Mouse (Mus musculus) ES-E14 (cell line): Measurements from ENCODE around the gene Trim16. TPM values are rescaled to one million over a fixed set of nuclear protein-coding genes. Genes with fewer than 3 reads are reported as not detected.

Experiments used
- DNase-seq: peaks from one replicate; pipeline ENCODE4 v3.0.0-alpha.2; 2013; ENCODE audit warnings: low read depth, low spot score
- H3K27ac ChIP-seq: 2 replicates; pipeline ENCODE4 v1.5.1; 2012; ENCODE audit warnings: low read depth, mild to moderate bottlenecking, low read length, moderate library complexity, mixed read lengths; ENCODE audit not compliant: poor library complexity, insufficient read depth, severe bottlenecking
- H3K36me3 ChIP-seq: 2 replicates; pipeline ENCODE4 v1.6.1; 2012; ENCODE audit warnings: mild to moderate bottlenecking, low read length, moderate library complexity, mixed read lengths; ENCODE audit not compliant: control insufficient read depth, poor library complexity, insufficient read depth, severe bottlenecking
- H3K4me1 ChIP-seq, 2 experiments: fragments of 150-350 bp in 1 of 2; sonication (generic) in 1 of 2; 2 replicates each; pipeline ENCODE4 v1.6.1; 2012; ENCODE audit warnings: low read length in 2 of 2, mild to moderate bottlenecking in 1 of 2, mixed read lengths in 1 of 2; ENCODE audit not compliant: control insufficient read depth in 2 of 2, insufficient read depth in 2 of 2, poor library complexity in 1 of 2
- H3K4me3 ChIP-seq, 2 experiments: fragments of 150-350 bp in 1 of 2; sonication (generic) in 1 of 2; 2 replicates each; pipeline ENCODE4 v1.5.1; 2012; ENCODE audit warnings: low read length in 2 of 2, low read depth in 1 of 2, mild to moderate bottlenecking in 1 of 2, mixed read lengths in 1 of 2; ENCODE audit not compliant: insufficient read depth in 1 of 2, poor library complexity in 1 of 2, severe bottlenecking in 1 of 2
- H3K9ac ChIP-seq: 2 replicates; pipeline ENCODE4 v1.6.1; 2012; ENCODE audit warnings: low read depth, mild to moderate bottlenecking, low read length, mixed read lengths; ENCODE audit not compliant: poor library complexity, insufficient read depth, severe bottlenecking
- H3K9me3 ChIP-seq: fragments of 150-350 bp; sonication (generic); 2 replicates; pipeline ENCODE4 v1.6.1; 2012; ENCODE audit warnings: low read depth, mild to moderate bottlenecking, low read length; ENCODE audit not compliant: control insufficient read depth, insufficient read depth
- CHD2 ChIP-seq: IDR thresholded peaks from 2 replicates; pipeline ENCODE4 v1.6.1; 2014; ENCODE audit warnings: mild to moderate bottlenecking, low read depth, low read length, inconsistent platforms
- HCFC1 ChIP-seq: IDR thresholded peaks from 2 replicates; pipeline ENCODE4 v1.6.1; 2012; ENCODE audit warnings: low read length, inconsistent platforms, borderline replicate concordance; ENCODE audit not compliant: insufficient read depth
- MAFK ChIP-seq: IDR thresholded peaks from 2 replicates; pipeline ENCODE4 v1.6.1; 2014; ENCODE audit warnings: mild to moderate bottlenecking, low read depth, low read length, inconsistent platforms; ENCODE audit not compliant: insufficient read depth
- ZC3H11A ChIP-seq: IDR thresholded peaks from 2 replicates; pipeline ENCODE4 v1.6.1; 2012; ENCODE audit warnings: low read depth, mild to moderate bottlenecking, inconsistent platforms, low read length, borderline replicate concordance
- ZNF384 ChIP-seq: IDR thresholded peaks from 2 replicates; pipeline ENCODE4 v1.6.1; 2012; ENCODE audit warnings: low read depth, low read length, inconsistent platforms
- in situ Hi-C, 2 experiments: fragments of 600-800 bp; cut with MboI; formaldehyde crosslinking; loops; one replicate each; pipeline ENCODE4 v1.15.1; 2025; ENCODE audit warnings: low sequenced_read_pairs in 2 of 2, inconsistent platforms in 1 of 2; ENCODE audit not compliant: unreplicated experiment in 2 of 2
- total RNA-seq: library from RNA; depleted of rRNA; stranded (reverse); fragments of 300-350 nt; gene quantifications from 2 replicates; pipeline ENCODE4 v1.2.3, GENCODE M21; 2012

Trim16 gene
- total RNA-seq, 1 experiment = 4.1 TPM

DNA sequence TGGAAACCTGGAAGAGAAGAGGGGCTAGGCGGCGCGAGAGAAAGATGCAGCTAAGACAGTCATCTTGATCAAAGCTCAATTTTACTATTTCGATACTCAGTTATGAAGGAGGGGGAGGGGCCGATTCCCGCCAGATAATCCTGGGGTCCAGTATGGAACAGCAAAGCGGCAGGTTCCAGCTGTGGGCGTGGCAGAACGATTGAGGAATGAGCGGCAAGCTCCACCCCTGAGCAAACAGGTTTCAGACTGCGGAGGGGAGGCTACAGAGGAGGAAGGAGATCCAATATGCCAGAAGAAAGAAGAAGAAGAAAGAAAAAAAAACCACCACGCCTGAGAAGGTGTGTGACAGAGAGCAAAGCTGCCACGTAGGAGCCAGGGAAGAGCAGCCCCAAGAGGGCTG lies 15.9 kb upstream of the Trim16 start:
- 0 out of 2 replicates have a peak overlapping the region, but pooled peaks have one; percentile 16 for H3K9ac ChIP-seq
- no peak overlapping the region for H3K27ac ChIP-seq
- no peaks in the 10 kb centered on the region for H3K9me3 ChIP-seq
- DNase-seq = no peak
- no peaks in the 10 kb centered on the region for H3K36me3 ChIP-seq
- in situ Hi-C loops = no loop called here
- H3K4me1 ChIP-seq = no peaks in the 10 kb centered on the region
- TF ChIP-seq ZC3H11A (no peak), CHD2 (no peak), ZNF384 (no peak), HCFC1 (no peak), MAFK (no peak)
- H3K4me3 ChIP-seq = peak overlapping the region; percentile 27 to 35; a peak in 3 of 4 replicates

DNA sequence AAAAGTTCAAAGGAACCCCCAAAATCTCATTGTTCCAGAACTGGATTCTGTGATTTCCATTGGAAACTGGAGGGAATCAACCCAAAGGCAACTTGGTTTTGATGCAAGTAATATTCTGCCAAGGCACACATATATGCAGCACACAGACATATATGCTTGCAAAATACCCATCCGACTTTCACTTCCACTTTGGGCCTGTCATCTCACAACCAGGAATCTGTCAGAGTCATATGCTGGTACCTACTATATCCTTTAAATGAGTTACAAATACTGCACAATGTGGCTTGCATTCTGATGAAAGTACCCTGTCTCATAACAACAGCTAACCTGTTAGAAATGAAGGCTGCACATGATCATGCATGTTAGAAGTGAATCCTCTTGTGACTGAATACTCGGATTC lies 12.1 kb upstream of the Trim16 start:
- no peak for DNase-seq
- no peak overlapping the region for H3K9ac ChIP-seq
- H3K36me3 ChIP-seq = no peaks in the 10 kb centered on the region
- no peak overlapping the region for H3K27ac ChIP-seq
- H3K4me1 ChIP-seq = no peaks in the 10 kb centered on the region
- no peaks in the 10 kb centered on the region for H3K9me3 ChIP-seq
- in situ Hi-C loops = no loop called here
- H3K4me3 ChIP-seq = no peak overlapping the region
- TF ChIP-seq ZC3H11A (no peak), ZNF384 (no peak), CHD2 (no peak), MAFK (no peak), HCFC1 (no peak)

DNA sequence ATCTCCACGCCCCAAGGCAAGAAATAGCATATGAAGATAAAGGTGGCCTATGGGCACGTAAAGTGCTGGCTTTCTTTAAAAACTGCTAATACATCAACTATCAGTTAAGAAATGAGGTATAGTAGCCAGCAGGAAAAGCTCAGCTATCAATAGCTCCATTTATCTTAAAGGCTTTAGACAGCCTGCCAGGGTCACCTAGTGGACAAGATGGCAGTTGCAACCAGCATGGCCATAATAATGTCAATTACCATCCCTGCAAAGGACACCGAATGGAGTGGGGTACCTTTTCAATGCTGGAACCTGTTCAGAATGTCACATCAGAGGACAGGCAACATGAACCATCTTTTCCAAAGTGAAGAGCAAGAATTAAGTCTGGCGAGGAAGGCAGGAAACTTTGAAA lies 10.8 kb upstream of the Trim16 start:
- H3K4me3 ChIP-seq = no peak overlapping the region
- no peaks in the 10 kb centered on the region for H3K36me3 ChIP-seq
- DNase-seq = no peak
- no peaks in the 10 kb centered on the region for H3K9me3 ChIP-seq
- TF ChIP-seq HCFC1 (no peak), ZNF384 (no peak), ZC3H11A (no peak), MAFK (no peak), CHD2 (no peak)
- no peaks in the 10 kb centered on the region for H3K4me1 ChIP-seq
- H3K9ac ChIP-seq = no peak overlapping the region
- in situ Hi-C loops = no loop called here
- no peak overlapping the region for H3K27ac ChIP-seq

DNA sequence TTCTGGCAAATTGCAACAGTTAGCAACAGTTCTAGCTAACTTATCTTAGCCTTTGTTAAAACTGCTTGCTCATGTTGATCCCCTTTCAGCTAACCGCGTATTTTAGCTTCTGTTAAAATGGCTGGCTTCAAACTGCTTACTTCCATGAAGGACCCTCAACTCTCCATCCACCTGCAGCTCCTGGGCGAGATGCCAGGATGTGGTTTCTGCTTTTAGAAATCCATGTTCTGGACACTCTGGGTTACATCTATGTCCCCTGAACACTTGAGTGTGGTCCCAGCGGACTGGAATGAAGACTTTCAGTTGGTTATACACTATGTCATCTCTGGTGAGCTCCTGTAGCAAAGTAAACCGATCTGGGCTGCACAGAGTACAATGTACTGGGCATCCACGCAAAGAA lies 7.8 kb upstream of the Trim16 start:
- no peaks in the 10 kb centered on the region for H3K36me3 ChIP-seq
- no peak overlapping the region for H3K9ac ChIP-seq
- H3K9me3 ChIP-seq = no peaks in the 10 kb centered on the region
- no peak for DNase-seq
- in situ Hi-C loops = no loop called here
- no peak for TF ChIP-seq ZC3H11A
- H3K4me1 ChIP-seq = no peaks in the 10 kb centered on the region
- no peak overlapping the region for H3K4me3 ChIP-seq
- H3K27ac ChIP-seq = no peak overlapping the region

DNA sequence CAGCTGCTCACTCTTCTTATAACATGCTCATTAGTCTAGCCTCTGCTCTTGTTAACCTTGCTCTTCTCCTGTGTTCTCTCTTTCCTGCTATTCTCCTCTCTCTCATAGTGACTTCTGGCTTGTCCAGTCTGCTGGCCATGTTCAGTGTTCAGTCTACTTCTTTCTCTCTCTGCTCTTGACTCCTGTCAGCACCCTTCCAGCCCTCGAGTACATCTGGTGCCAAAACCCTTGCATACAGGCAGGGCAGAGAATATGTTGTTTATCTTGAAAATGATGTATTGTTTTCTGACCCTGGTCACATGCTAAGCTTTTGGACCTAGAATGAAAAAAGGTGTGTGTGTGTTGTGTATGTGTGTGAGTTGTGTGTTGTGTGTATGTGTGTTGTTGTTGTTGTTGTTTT lies 6.5 kb upstream of the Trim16 start:
- in situ Hi-C loops = no loop called here

More for the DNA sequence above, 6.5 kb upstream of the Trim16 start:
- TF ChIP-seq CHD2 = no peak
- no peak for TF ChIP-seq ZNF384
- no peak for TF ChIP-seq MAFK
- no peak for TF ChIP-seq ZC3H11A
- no peak for TF ChIP-seq HCFC1
- Histone ChIP-seq H3K4me1 (no peaks in the 10 kb centered on the region), H3K36me3 (no peaks in the 10 kb centered on the region), H3K9me3 (no peaks in the 10 kb centered on the region), H3K27ac (no peak overlapping the region), H3K9ac (no peak overlapping the region), H3K4me3 (no peak overlapping the region)
- DNase-seq = no peak
